Mouse (Mus musculus) C2C12 (cell line): ENCODE results near the gene Chchd2.

Experiments
- CTCF ChIP-seq: IDR thresholded peaks from one replicate; pipeline ENCODE4 v1.5.1; 2011; ENCODE audit not compliant: control insufficient read depth, insufficient read depth, insufficient read length
- MAX ChIP-seq: IDR thresholded peaks from one replicate; pipeline ENCODE4 v1.6.1; 2011; ENCODE audit warnings: mild to moderate bottlenecking, control low read depth

DNA sequence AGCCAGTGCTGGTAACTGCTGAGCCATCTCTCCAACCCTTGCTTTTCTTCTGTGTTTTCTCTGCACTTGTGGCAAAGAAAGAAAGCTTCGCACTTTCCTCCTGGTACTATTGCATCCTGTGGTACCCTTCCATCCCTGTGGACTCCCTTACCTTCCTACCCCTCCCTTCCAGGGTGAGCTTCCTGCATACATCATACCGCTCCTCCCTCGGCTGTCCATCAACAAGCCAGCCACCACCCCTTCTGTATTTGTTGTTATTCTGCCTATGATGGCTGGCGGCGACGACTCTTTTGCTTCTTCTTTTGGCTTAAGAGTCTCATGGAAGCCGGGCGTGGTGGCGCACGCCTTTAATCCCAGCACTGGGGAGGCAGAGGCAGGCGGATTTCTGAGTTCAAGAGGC, 12.2 kb downstream of the Chchd2 start:
- TF ChIP-seq CTCF (no peak), MAX (no peak)
